12 mouse cellular contexts compared by ENCODE assay signal in the genomic region with DNA sequence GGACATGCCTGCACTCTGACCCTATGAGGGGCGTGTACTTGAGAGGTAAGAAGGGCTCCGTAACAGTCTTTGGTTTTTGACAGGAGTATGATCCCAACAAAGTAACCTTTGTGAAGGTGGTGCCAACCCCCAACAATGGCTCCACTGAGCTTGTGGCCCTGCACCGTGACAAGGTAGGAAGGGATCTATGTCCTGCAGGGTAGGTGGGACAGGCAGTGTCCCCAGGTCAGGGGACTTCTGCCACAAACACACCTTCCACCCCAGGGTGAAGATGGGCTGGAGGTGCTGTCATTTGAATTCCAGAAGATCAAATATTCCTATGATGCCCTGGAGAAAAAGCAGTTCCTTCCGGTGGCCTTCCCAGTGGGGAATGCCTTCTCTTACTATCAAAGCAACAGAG.
"Had no signal": no experiment of that assay in that cellular context is flagged by ENCODE, and none has a peak within 500 bp of the region (broad histone marks: within the 10 kb centered on the region; RNA-seq: fewer than 3 reads in every experiment).

No protein-coding gene starts in this region.

- H3K27ac ChIP-seq: hindbrain, embryonic 15.5 days; kidney, postnatal 0 days; left cerebral cortex, adult 2 months; limb, embryonic 10.5 days; liver, embryonic 14.5 days; midbrain, embryonic 13.5 days; stomach, embryonic 15.5 days had no signal

- H3K4me3 ChIP-seq: hindbrain, embryonic 15.5 days; left cerebral cortex, adult 2 months; stomach, embryonic 15.5 days had no signal

- DNase-seq: kidney, adult 9 months; kidney, postnatal 4 days; lung, adult 2 months; lung, postnatal 36 days; thymus, postnatal 36 days had no signal
